ENCODE assay signal across 11 mouse cellular contexts in the genomic region with DNA sequence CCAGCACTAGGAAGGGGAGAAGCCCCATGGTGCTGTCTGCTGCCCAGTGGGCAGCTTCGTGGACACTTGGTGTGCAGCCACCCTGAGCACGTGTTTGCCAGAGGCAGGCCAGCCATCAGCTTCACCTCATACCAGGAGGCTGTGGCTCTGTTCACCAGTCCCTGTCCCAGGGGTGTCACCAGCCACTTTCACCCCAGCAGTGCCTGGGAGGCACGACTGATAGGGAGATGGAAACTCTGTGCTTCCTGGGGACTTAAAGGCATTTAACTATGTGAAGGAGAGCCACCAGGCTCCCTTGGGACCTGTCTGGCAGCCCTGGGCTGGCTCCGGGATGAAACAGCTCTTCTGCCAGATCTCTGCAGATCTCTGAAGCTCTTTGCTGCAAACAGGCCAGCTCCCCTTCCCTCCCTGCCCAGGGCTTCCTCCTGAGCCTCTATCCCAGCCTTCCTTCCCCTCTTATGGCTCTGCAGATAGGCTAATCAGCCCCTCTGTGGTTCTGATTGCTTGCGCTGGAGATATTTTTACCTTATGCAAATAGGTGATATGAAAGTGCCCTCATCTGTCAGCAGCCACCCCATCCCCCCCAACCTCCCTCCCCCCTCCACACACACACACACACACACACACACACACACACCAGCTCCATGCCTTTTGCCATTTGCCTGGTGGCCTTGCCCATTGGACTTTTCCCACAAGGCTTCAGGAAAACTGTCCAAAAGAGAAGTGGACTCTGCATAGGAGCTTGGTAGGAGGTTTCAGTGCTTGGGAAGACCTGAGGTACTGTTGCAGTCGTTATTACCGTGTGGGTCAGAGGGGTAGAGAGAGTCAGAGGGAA. TPM values are rescaled to one million over a fixed set of nuclear protein-coding genes. Genes with fewer than 3 reads are reported as not detected.
A peak's percentile ranks its signal among the peaks of the same experiment; 100 is the strongest.
DNase-seq lines count a peak whose midpoint lies in the region; ATAC-seq lines count a peak whose summit lies in the region.
"Had no signal": no experiment of that assay in that cellular context is flagged by ENCODE, and none has a peak within 500 bp of the region (broad histone marks: within the 10 kb centered on the region; RNA-seq: fewer than 3 reads in every experiment).

No protein-coding gene starts in this region.

- H3K4me3 ChIP-seq in liver, embryonic 13.5 days (replicated peaks), result no peak overlapping the region
- H3K4me3 ChIP-seq: megakaryocyte, embryonic 14.5 days had no signal

- DNase-seq in cerebellum, postnatal 10 days, result peak; percentile 62 to 75
- DNase-seq in cerebellum, adult 18-20 months, result no peak
- peak; percentile 25 for DNase-seq in urinary bladder, adult 2 months (ENCODE audit: low spot score)
- no peak for DNase-seq in urinary bladder, postnatal 36 days (ENCODE audit: low spot score in 2 of 2)
- DNase-seq in liver, embryonic 13.5 days, result no peak
- DNase-seq in layer of hippocampus, postnatal 25 days (ENCODE audit: extremely low spot score in 1 of 2, low spot score in 1 of 2), result no peak
- DNase-seq in spleen, postnatal 10 days (ENCODE audit: low spot score in 2 of 2), result no peak
- no peak for DNase-seq in right cerebral cortex, postnatal 10 days (ENCODE audit: low spot score in 2 of 2)
- DNase-seq: kidney, postnatal 36 days had no signal

- H3K4me2 ChIP-seq in liver, embryonic 13.5 days, result peak overlapping the region; percentile 34

- no peaks in the 10 kb centered on the region for H3K36me3 ChIP-seq in liver, embryonic 13.5 days

- H3K9ac ChIP-seq in liver, embryonic 13.5 days, result peak overlapping the region; percentile 51

- H3K4me1 ChIP-seq in liver, embryonic 13.5 days (replicated peaks), result peaks cover 39% of the 10 kb centered on the region

- peak; percentile 85 for ATAC-seq in liver, embryonic 13.5 days (ENCODE audit: low read depth)

- peaks cover 14% of the 10 kb centered on the region for H3K27me3 ChIP-seq in liver, embryonic 13.5 days

- H3K27ac ChIP-seq in liver, embryonic 13.5 days, result 0 out of 2 replicates have a peak overlapping the region, but pooled peaks have one; percentile 39

- H3K9me3 ChIP-seq in liver, embryonic 13.5 days (replicated peaks), result no peaks in the 10 kb centered on the region
- H3K9me3 ChIP-seq: megakaryocyte, embryonic 14.5 days had no signal

- WGBS in liver, embryonic 13.5 days (ENCODE audit: insufficient replicate concordance), result 19% methylated on average over 7 of the region's 7 CpGs

RNA-seq across cellular contexts. Expression of a gene that starts 8.3 kb away (rescaled TPM):
- polyA plus RNA-seq in urinary bladder, adult 2 months (2012; rRNA removed), result 17.1 and 27.3 TPM in 2 replicates
- polyA plus RNA-seq in liver, embryonic 13.5 days (2015; fragmentation: Nextera tagmentation; extraction: Ambion mirVana), result 0.86 and 1.1 TPM in 2 replicates
- total RNA-seq in layer of hippocampus, postnatal 25 days (2021), result 10 to 100 TPM; 22.4 to 26.0 TPM

RNA-seq across cellular contexts. Expression of a gene that starts 28.3 kb away (rescaled TPM):
- polyA plus RNA-seq in urinary bladder, adult 2 months (2012; rRNA removed), result 34.5 and 43.1 TPM in 2 replicates
- 13.0 and 15.2 TPM in 2 replicates for polyA plus RNA-seq in liver, embryonic 13.5 days (2015; fragmentation: Nextera tagmentation; extraction: Ambion mirVana)
- 10 to 100 TPM; 13.7 to 15.0 TPM for total RNA-seq in layer of hippocampus, postnatal 25 days (2021)

RNA-seq across cellular contexts. Expression of a gene that starts 28.6 kb away (rescaled TPM):
- polyA plus RNA-seq in urinary bladder, adult 2 months (2012; rRNA removed), result 6.8 and 7.9 TPM in 2 replicates
- polyA plus RNA-seq in liver, embryonic 13.5 days (2015; fragmentation: Nextera tagmentation; extraction: Ambion mirVana), result 0.78 and 1.2 TPM in 2 replicates
- total RNA-seq in layer of hippocampus, postnatal 25 days (2021), result 10 to 100 TPM; 15.9 to 17.4 TPM

RNA-seq across cellular contexts. Expression of a gene that starts 50.0 kb away (rescaled TPM):
- 1.7 and 3.3 TPM in 2 replicates for polyA plus RNA-seq in urinary bladder, adult 2 months (2012; rRNA removed)
- polyA plus RNA-seq in liver, embryonic 13.5 days (2015; fragmentation: Nextera tagmentation; extraction: Ambion mirVana), result not detected in 2 replicates
- not detected for total RNA-seq in layer of hippocampus, postnatal 25 days (2021)
- polyA plus RNA-seq: C2C12 had no signal

RNA-seq across cellular contexts. Expression of a gene that starts 54.0 kb away (rescaled TPM):
- polyA plus RNA-seq in urinary bladder, adult 2 months (2012; rRNA removed), result 1.5 and 2.9 TPM in 2 replicates
- polyA plus RNA-seq in liver, embryonic 13.5 days (2015; fragmentation: Nextera tagmentation; extraction: Ambion mirVana), result not detected in 2 replicates
- total RNA-seq in layer of hippocampus, postnatal 25 days (2021), result 1 to 10 TPM in 1 of 2 experiments, under 1 TPM in 1; 0.86 to 1.1 TPM

Comparison
In these comparisons a context has a peak if more than half of its experiments do, and no peak if none do; other contexts are left out.
1. DNase-seq: peak in cerebellum, postnatal 10 days (2 of 2) and urinary bladder, adult 2 months (single experiment); none in cerebellum, adult 18-20 months (0 of 2), urinary bladder, postnatal 36 days (0 of 2), liver, embryonic 13.5 days (single experiment), layer of hippocampus, postnatal 25 days (0 of 2), spleen, postnatal 10 days (0 of 2) and right cerebral cortex, postnatal 10 days (0 of 2).